In genomic region chr9:94239479-94240241, GRCm38 (mm10) we compare ENCODE assay signal across 11 mouse cellular contexts.
DNase-seq lines count a peak whose midpoint lies in the region; ATAC-seq and TF ChIP-seq lines count a peak whose summit lies in the region.
"Had no signal": no experiment of that assay in that cellular context is flagged by ENCODE, and none has a peak within 500 bp of the region (broad histone marks: within the 10 kb centered on the region; RNA-seq: fewer than 3 reads in every experiment).

No protein-coding gene starts in this region.

- TF ChIP-seq CTCF in lung, embryonic 14.5 days (IDR thresholded peaks at IDR 0.05; ENCODE audit: low read depth): no peak

- peak; percentile 38 for DNase-seq in lung, embryonic 14.5 days
- DNase-seq in lung, postnatal 36 days: no peak
- peak; percentile 52 for DNase-seq in kidney, postnatal 10 days
- no peak for DNase-seq in gastrocnemius, postnatal 36 days
- DNase-seq in urinary bladder, postnatal 25 days (ENCODE audit: low spot score): no peak
- DNase-seq: lung, postnatal 4 days; thymus, postnatal 36 days had no signal

- H3K36me3 ChIP-seq in lung, embryonic 14.5 days (ENCODE audit: insufficient read depth): no peaks in the 10 kb centered on the region
- no peaks in the 10 kb centered on the region for H3K36me3 ChIP-seq in forebrain, embryonic 12.5 days (replicated peaks)
- no peaks in the 10 kb centered on the region for H3K36me3 ChIP-seq in neural tube, embryonic 15.5 days
- H3K36me3 ChIP-seq: heart, embryonic 12.5 days had no signal

- H3K9me3 ChIP-seq in lung, embryonic 14.5 days (ENCODE audit: low read depth, low read length): no peaks in the 10 kb centered on the region
- no peaks in the 10 kb centered on the region for H3K9me3 ChIP-seq in forebrain, embryonic 12.5 days
- H3K9me3 ChIP-seq in neural tube, embryonic 15.5 days (replicated peaks): no peaks in the 10 kb centered on the region
- H3K9me3 ChIP-seq: heart, embryonic 12.5 days had no signal

- H3K27ac ChIP-seq in lung, embryonic 14.5 days (ENCODE audit: low read depth): no peak overlapping the region
- H3K27ac ChIP-seq in forebrain, embryonic 12.5 days: no peak overlapping the region
- H3K27ac ChIP-seq in neural tube, embryonic 15.5 days (replicated peaks): 0 out of 2 replicates have a peak overlapping the region, but pooled peaks have one; percentile 10

- no peak overlapping the region for H3K9ac ChIP-seq in lung, embryonic 14.5 days
- no peak overlapping the region for H3K9ac ChIP-seq in forebrain, embryonic 12.5 days
- H3K9ac ChIP-seq in neural tube, embryonic 15.5 days (replicated peaks): no peak overlapping the region
- H3K9ac ChIP-seq: heart, embryonic 12.5 days had no signal

- 75% methylated on average over 8 of the region's 8 CpGs for WGBS in lung, embryonic 14.5 days
- 71% methylated on average over 8 of the region's 8 CpGs for WGBS in forebrain, embryonic 12.5 days
- WGBS in neural tube, embryonic 15.5 days: 36% methylated on average over 8 of the region's 8 CpGs

- H3K27me3 ChIP-seq in lung, embryonic 14.5 days (ENCODE audit: insufficient read depth, low read length): no peaks in the 10 kb centered on the region
- no peaks in the 10 kb centered on the region for H3K27me3 ChIP-seq in forebrain, embryonic 12.5 days
- no peaks in the 10 kb centered on the region for H3K27me3 ChIP-seq in neural tube, embryonic 15.5 days (replicated peaks)
- H3K27me3 ChIP-seq: heart, embryonic 12.5 days had no signal

- ATAC-seq in lung, embryonic 14.5 days (ENCODE audit: insufficient read depth): 0 out of 2 replicates have a peak, but pooled peaks have one; percentile 38
- peak; percentile 60; the same call in 1 of the 2 replicates for ATAC-seq in forebrain, embryonic 12.5 days (ENCODE audit: low FRiP score)
- peak; percentile 68; the same call in 1 of the 2 replicates for ATAC-seq in neural tube, embryonic 15.5 days (ENCODE audit: low FRiP score)
- ATAC-seq in monocyte, adult 5-6 weeks (replicated peaks; ENCODE audit: insufficient number of reproducible peaks, low FRiP score, low TSS enrichment, poor library complexity, severe bottlenecking): no peak

- H3K4me2 ChIP-seq in lung, embryonic 14.5 days: no peak overlapping the region
- no peak overlapping the region for H3K4me2 ChIP-seq in forebrain, embryonic 12.5 days
- no peak overlapping the region for H3K4me2 ChIP-seq in neural tube, embryonic 15.5 days
- H3K4me2 ChIP-seq: heart, embryonic 12.5 days had no signal

- intact Hi-C loops in gastrocnemius, postnatal 36 days (cut with DNase I): no loop called here

- H3K4me1 ChIP-seq in lung, embryonic 14.5 days (ENCODE audit: insufficient read depth): 0 out of 2 replicates have a peak, but pooled peaks cover 3% of the 10 kb centered on the region
- no peaks in the 10 kb centered on the region for H3K4me1 ChIP-seq in forebrain, embryonic 12.5 days
- peaks cover 8% of the 10 kb centered on the region for H3K4me1 ChIP-seq in neural tube, embryonic 15.5 days
- H3K4me1 ChIP-seq: heart, embryonic 12.5 days had no signal

- H3K4me3 ChIP-seq in lung, embryonic 14.5 days (ENCODE audit: low read depth, low read length): no peak overlapping the region
- no peak overlapping the region for H3K4me3 ChIP-seq in forebrain, embryonic 12.5 days (replicated peaks)
- H3K4me3 ChIP-seq in neural tube, embryonic 15.5 days (replicated peaks): no peak overlapping the region
- H3K4me3 ChIP-seq: heart, embryonic 12.5 days had no signal

Comparison
In these comparisons a context has a peak if more than half of its experiments do, and no peak if none do; other contexts are left out.
1. DNase-seq: peak in lung, embryonic 14.5 days (single experiment) and kidney, postnatal 10 days (single experiment); none in lung, postnatal 36 days (single experiment), gastrocnemius, postnatal 36 days (0 of 2) and urinary bladder, postnatal 25 days (single experiment).